Mouse (Mus musculus) embryonic facial prominence, embryonic 11.5 days (tissue): ENCODE measurements around the gene Hemgn. TPM values are rescaled to one million over a fixed set of nuclear protein-coding genes. Genes with fewer than 3 reads are reported as not detected.
A peak's percentile ranks its signal among the peaks of the same experiment; 100 is the strongest.

Experiments used
- ATAC-seq: fragments of 200-750 bp; cut with Nextera tagmentation; replicated peaks from 2 replicates; pipeline ENCODE4 v1.8.0; 2017; ENCODE audit warnings: low read depth; ENCODE audit not compliant: insufficient number of reproducible peaks, low FRiP score, low TSS enrichment
- DNase-seq: peaks from one replicate; pipeline ENCODE4 v3.0.0-alpha.2; 2015; ENCODE audit warnings: low spot score
- H3K27ac ChIP-seq: fragments of 300-500 bp; sonication (generic); replicated peaks from 2 replicates; pipeline ENCODE4 v1.5.1; 2014; ENCODE audit warnings: mild to moderate bottlenecking, low read depth, low read length, control low read depth
- H3K27me3 ChIP-seq: fragments of 300-500 bp; sonication (generic); 2 replicates; pipeline ENCODE4 v1.6.1; 2014; ENCODE audit warnings: mild to moderate bottlenecking, low read length, moderate library complexity, mixed read lengths; ENCODE audit not compliant: control insufficient read depth, insufficient read depth
- H3K36me3 ChIP-seq: fragments of 300-500 bp; sonication (generic); replicated peaks from 2 replicates; pipeline ENCODE4 v1.6.1; 2014; ENCODE audit warnings: low read depth, mild to moderate bottlenecking, low read length, moderate library complexity, mixed read lengths; ENCODE audit not compliant: control insufficient read depth, insufficient read depth
- H3K4me1 ChIP-seq: fragments of 300-500 bp; sonication (generic); 2 replicates; pipeline ENCODE4 v1.6.1; 2014; ENCODE audit warnings: low read length, mixed read lengths; ENCODE audit not compliant: control insufficient read depth, insufficient read depth
- H3K4me2 ChIP-seq: fragments of 300-500 bp; sonication (generic); 2 replicates; pipeline ENCODE4 v1.6.1; 2014; ENCODE audit warnings: low read depth, mild to moderate bottlenecking, control low read depth, low read length, moderate library complexity
- H3K4me3 ChIP-seq: fragments of 300-500 bp; sonication (generic); 2 replicates; pipeline ENCODE4 v1.5.1; 2014; ENCODE audit warnings: low read depth, low read length, control low read depth
- H3K9ac ChIP-seq: fragments of 300-500 bp; sonication (generic); replicated peaks from 2 replicates; pipeline ENCODE4 v1.6.1; 2014; ENCODE audit warnings: mild to moderate bottlenecking, control low read depth, low read length
- H3K9me3 ChIP-seq: fragments of 300-500 bp; sonication (generic); replicated peaks from 2 replicates; pipeline ENCODE4 v1.6.1; 2016; ENCODE audit warnings: mild to moderate bottlenecking, low read length, inconsistent platforms, mixed read lengths; ENCODE audit not compliant: control insufficient read depth
- WGBS: fragments of 180-500 bp; shearing (Covaris S2); extraction: QIAGEN DNeasy Blood & Tissue Kit; methylation state at CpG from one replicate; pipeline ENCODE4 v1.1.7; 2014; 5-methylcytosine and 5-hydroxymethylcytosine counted together
- polyA plus RNA-seq: library from polyadenylated mRNA; unstranded; fragments of >200 nt; fragmentation: Nextera tagmentation; extraction: Ambion mirVana; gene quantifications from 2 replicates; pipeline ENCODE4 v1.2.1, GENCODE M21; 2014

The Hemgn gene
- polyA plus RNA-seq, 1 experiment from 2014 or later = 13.9 TPM

DNA sequence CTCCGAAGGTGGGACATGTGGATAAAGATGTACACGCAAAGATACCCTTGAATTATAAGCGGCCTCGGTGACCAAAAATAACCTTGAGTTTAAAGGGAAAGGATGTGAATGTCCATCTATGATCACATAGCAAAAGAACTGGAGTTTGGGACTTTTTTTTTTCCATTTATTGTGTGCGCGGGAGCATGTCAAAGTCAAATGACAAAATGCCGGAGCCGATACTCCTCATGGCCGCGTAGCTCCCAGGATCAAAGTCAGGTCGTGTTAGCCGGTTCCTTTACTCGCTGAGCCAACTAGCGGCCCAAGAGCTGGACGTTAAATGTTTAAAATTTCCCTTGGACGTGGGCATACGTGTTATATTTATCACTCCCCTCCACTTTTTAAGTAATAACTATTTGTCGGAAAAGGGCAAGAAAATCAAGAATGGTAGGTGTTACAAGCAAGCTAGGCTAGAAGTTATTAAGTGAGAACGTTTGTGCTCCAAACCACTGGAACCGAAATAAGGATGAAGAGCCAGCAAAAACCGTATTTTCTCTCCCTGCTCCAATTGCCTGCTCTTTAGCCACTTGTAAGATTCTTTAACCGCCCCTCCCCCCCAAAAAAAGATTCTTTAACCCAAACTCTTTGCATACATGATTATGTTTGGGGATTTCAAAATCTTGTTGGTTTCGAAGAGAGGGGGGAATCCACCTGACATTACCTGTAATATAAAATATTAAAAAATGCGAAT, 23.5 kb downstream of the Hemgn start:
- Histone ChIP-seq H3K27me3 (no peaks in the 10 kb centered on the region), H3K4me1 (no peaks in the 10 kb centered on the region), H3K4me2 (peak overlapping the region; percentile 56), H3K36me3 (no peaks in the 10 kb centered on the region), H3K27ac (peak overlapping the region; percentile 90), H3K9ac (peak overlapping the region; percentile 92), H3K4me3 (peak overlapping the region; percentile 60), H3K9me3 (no peaks in the 10 kb centered on the region)
- ATAC-seq (no peak), DNase-seq (peak; percentile 67)
- WGBS = 3% methylated on average over 24 of the region's 24 CpGs

DNA sequence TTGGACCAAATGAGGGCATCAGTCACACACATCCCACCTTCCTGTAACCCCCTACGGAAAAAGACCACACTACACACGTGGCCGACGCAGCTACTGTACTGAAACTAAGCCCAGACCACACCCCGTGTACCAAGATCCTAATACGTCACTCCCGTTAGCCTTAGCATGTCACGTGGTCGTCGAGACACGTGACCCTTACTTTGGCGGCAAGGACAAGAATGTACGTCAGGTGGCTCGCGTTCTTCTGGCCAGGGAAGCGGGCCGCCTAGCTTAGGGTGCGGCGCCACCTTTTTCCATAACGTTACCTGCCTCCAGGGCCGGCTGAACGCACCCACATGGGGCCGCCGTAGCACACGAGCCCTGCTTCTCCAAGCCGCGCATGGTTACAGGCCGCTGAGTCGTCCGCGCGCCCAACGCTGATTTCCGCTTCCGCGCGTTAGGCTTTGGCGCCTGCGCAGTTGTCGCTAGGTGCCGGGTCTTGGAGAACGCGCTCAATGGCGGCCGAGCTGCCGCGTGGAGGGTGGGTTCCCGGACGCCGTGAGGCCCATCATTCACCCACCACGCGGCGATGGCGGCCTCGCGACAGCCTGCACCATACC, 24.2 kb downstream of the Hemgn start, which contains the start of gene Trmo:
Trmo (minus strand) TSS at position 425 of the 599 bp plus-strand sequence.
- Histone ChIP-seq H3K9me3 (no peaks in the 10 kb centered on the region), H3K4me1 (no peaks in the 10 kb centered on the region), H3K4me2 (peak within 1 kb of the TSS; percentile 56), H3K4me3 (peak within 1 kb of the TSS; percentile 60), H3K27me3 (no peaks in the 10 kb centered on the region), H3K9ac (peak within 1 kb of the TSS; percentile 92), H3K27ac (peak within 1 kb of the TSS; percentile 90), H3K36me3 (no peaks in the 10 kb centered on the region)
- peak; percentile 99 for DNase-seq
- ATAC-seq = peak; percentile 95
- WGBS = under 1% methylated on average over 56 of the region's 56 CpGs

GRCm38 (mm10) chr4:46388556-46388955, 24.8 kb downstream of the Hemgn start:
- H3K27ac ChIP-seq = no peak overlapping the region; the same call in 1 of the 2 replicates
- H3K9ac ChIP-seq = no peak overlapping the region

DNA sequence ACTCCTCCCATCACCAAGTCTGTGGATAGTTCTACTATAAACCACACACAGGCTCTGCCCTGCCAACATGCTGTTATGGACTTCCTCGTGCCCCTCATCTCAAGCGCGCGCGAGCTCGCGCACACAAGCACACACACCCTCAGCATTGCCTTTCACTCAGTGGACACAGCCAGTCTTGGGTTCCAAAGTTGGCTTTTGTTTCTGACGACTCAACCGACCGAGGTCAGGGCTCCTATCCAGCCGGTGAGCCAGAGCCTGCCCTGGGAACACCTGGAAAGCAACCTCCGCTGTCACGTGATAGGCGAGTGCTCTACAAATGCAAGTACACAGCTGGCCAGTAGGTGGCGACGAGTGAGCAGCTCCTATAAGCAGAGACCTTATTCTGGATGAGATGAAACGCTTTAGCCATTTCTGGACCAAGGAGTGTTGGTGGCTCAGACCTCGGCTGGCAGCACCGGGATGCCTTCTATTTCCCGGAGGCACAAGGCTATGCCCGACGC, 38.4 kb downstream of the Hemgn start:
- no peak overlapping the region for H3K9ac ChIP-seq
- peak; percentile 65; the same call in 1 of the 2 replicates for ATAC-seq
- peak overlapping the region; percentile 23; the same call in 1 of the 2 replicates for H3K4me3 ChIP-seq
- H3K27me3 ChIP-seq = no peaks in the 10 kb centered on the region
- DNase-seq = peak; percentile 86
- H3K27ac ChIP-seq = no peak overlapping the region
- peak overlapping the region; percentile 42 for H3K4me2 ChIP-seq
- no peaks in the 10 kb centered on the region for H3K4me1 ChIP-seq
- H3K9me3 ChIP-seq = no peaks in the 10 kb centered on the region
- WGBS = 16% methylated on average over 22 of the region's 22 CpGs
- H3K36me3 ChIP-seq = peaks cover 1% of the 10 kb centered on the region; the same call in 1 of the 2 replicates

More at GRCm38 (mm10) chr4:46388556-46388955, 24.8 kb downstream of the Hemgn start:
- H3K36me3 ChIP-seq = no peaks in the 10 kb centered on the region
- peak overlapping the region; percentile 56 for H3K4me2 ChIP-seq
- WGBS = 39% methylated on average over 5 of the region's 5 CpGs
- DNase-seq = no peak
- H3K4me3 ChIP-seq = peak overlapping the region; percentile 60
- H3K4me1 ChIP-seq = no peaks in the 10 kb centered on the region
- ATAC-seq = no peak
- no peaks in the 10 kb centered on the region for H3K9me3 ChIP-seq
- no peaks in the 10 kb centered on the region for H3K27me3 ChIP-seq

DNA sequence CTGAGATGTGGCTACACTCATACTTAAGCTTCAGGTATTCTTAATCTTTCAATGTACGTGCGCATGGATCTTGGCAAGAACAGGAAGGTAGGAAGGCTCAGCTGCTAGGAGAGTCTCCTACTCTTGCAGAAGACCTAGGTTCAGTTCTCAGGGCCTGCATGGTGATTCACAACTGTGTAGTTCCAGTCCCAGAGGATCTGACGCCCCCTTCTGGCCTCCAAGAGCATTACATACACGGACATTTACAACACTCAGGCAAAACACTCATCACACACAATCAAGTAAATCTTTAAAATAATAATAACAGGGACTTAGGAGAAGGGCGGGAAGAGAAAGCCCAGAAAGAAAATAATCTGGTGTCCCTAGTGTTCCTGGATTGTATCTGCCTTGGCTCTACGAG, 38.9 kb downstream of the Hemgn start:
- no peaks in the 10 kb centered on the region for H3K4me1 ChIP-seq
- WGBS = 57% methylated on average over 6 of the region's 6 CpGs
- no peaks in the 10 kb centered on the region; the same call in 1 of the 2 replicates for H3K36me3 ChIP-seq
- H3K27ac ChIP-seq = no peak overlapping the region
- ATAC-seq (no peak), DNase-seq (peak; percentile 21)
- no peak overlapping the region for H3K9ac ChIP-seq
- H3K9me3 ChIP-seq = no peaks in the 10 kb centered on the region
- no peak overlapping the region for H3K4me3 ChIP-seq
- H3K4me2 ChIP-seq = no peak overlapping the region
- H3K27me3 ChIP-seq = no peaks in the 10 kb centered on the region

- Histone ChIP-seq H3K27ac (no peak overlapping the region), H3K9me3 (no peaks in the 10 kb centered on the region), H3K4me1 (no peaks in the 10 kb centered on the region), H3K4me2 (peak overlapping the region; percentile 32), H3K9ac (peak overlapping the region; percentile 53), H3K4me3 (no peak overlapping the region), H3K36me3 (no peaks in the 10 kb centered on the region), H3K27me3 (no peaks in the 10 kb centered on the region)
- ATAC-seq = peak; percentile 82
- WGBS = 2% methylated on average over 19 of the region's 19 CpGs
- DNase-seq = peak; percentile 64
These were observed 42.3 kb downstream of the Hemgn start for GRCm38 (mm10) chr4:46371030-46371429.

DNA sequence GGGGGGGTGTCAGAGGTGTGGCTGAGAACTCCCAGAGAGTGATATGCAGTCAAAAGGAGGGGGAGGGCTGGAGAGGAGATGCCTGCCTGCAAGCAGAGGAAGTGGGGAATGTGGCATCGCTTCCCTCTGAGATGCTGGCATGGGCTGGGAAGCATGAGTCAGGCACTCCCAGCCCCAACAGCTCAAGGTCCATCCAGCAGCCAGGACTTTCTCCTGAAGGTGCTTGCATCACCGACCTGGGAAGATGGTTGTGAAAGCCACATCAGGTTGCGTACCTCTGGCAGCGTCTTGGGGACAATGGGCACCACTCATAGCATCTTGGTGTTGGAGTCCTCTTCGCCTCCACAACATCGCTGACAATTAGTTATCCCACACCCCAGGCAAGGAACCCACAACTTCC, 42.9 kb downstream of the Hemgn start:
- Histone ChIP-seq H3K9ac (no peak overlapping the region), H3K27me3 (peaks cover 2% of the 10 kb centered on the region; the same call in 1 of the 2 replicates)
- WGBS = 41% methylated on average over 6 of the region's 6 CpGs

GRCm38 (mm10) chr4:46369070-46369469, 44.2 kb downstream of the Hemgn start:
- no peak overlapping the region for H3K4me3 ChIP-seq
- no peaks in the 10 kb centered on the region for H3K4me1 ChIP-seq
- no peak for DNase-seq
- H3K9me3 ChIP-seq = no peaks in the 10 kb centered on the region
- peaks cover 2% of the 10 kb centered on the region; the same call in 1 of the 2 replicates for H3K27me3 ChIP-seq
- no peak for ATAC-seq
- H3K9ac ChIP-seq = no peak overlapping the region
- H3K27ac ChIP-seq = no peak overlapping the region
- 63% methylated on average over 4 of the region's 4 CpGs for WGBS
- no peaks in the 10 kb centered on the region for H3K36me3 ChIP-seq
- H3K4me2 ChIP-seq = no peak overlapping the region

More for the DNA sequence above, 42.9 kb downstream of the Hemgn start:
- Histone ChIP-seq H3K4me2 (no peak overlapping the region), H3K27ac (no peak overlapping the region), H3K36me3 (no peaks in the 10 kb centered on the region), H3K4me1 (no peaks in the 10 kb centered on the region), H3K4me3 (no peak overlapping the region), H3K9me3 (no peaks in the 10 kb centered on the region)
- DNase-seq = no peak
- no peak for ATAC-seq
